Mouse (Mus musculus): ENCODE measurements at regions not wholly inside any gene's neighbourhood (a gene's known extent, or its start where the extent isn't known, plus 50 kb on each side); places are given as distances from the start of the nearest gene placed in this dataset.
A peak's percentile ranks its signal among the peaks of the same experiment; 100 is the strongest.

GRCm38 (mm10) chr7:62924585-62925331 is 101.3 kb upstream of the A26c2 start:
- TF ChIP-seq CTCF (IDR thresholded peaks at IDR 0.05; ENCODE audit: low read depth), result peak; percentile 73
- no peaks in the 10 kb centered on the region for H3K36me3 ChIP-seq (ENCODE audit: control insufficient read depth, insufficient read depth)
- no peaks in the 10 kb centered on the region for H3K4me1 ChIP-seq (replicated peaks; ENCODE audit: control insufficient read depth, insufficient read depth, low read length)
- H3K27ac ChIP-seq (ENCODE audit: low read depth, low read length), result no peak overlapping the region
- H3K4me3 ChIP-seq (ENCODE audit: low read depth, low read length), result no peak overlapping the region
- H3K27me3 ChIP-seq (replicated peaks; ENCODE audit: control insufficient read depth, insufficient read depth, low read length), result no peaks in the 10 kb centered on the region
- H3K4me2 ChIP-seq (replicated peaks; ENCODE audit: low read depth), result no peak overlapping the region
- H3K9ac ChIP-seq (ENCODE audit: low read depth, low read length), result no peak overlapping the region
- WGBS, result 58% methylated on average over 6 of the region's 6 CpGs
- ATAC-seq, result no peak
- H3K9me3 ChIP-seq (ENCODE audit: control insufficient read depth), result no peaks in the 10 kb centered on the region

GRCm38 (mm10) chr7:62922246-62922645 is 98.8 kb upstream of the A26c2 start:
- TF ChIP-seq CTCF (IDR thresholded peaks at IDR 0.05; ENCODE audit: low read depth), result peak; percentile 40
- WGBS, result 3% methylated on average over 1 of the region's 1 CpGs
- no peaks in the 10 kb centered on the region for H3K4me1 ChIP-seq (replicated peaks; ENCODE audit: control insufficient read depth, insufficient read depth, low read length)
- no peaks in the 10 kb centered on the region for H3K36me3 ChIP-seq (ENCODE audit: control insufficient read depth, insufficient read depth)
- H3K4me3 ChIP-seq (ENCODE audit: low read depth, low read length), result no peak overlapping the region
- H3K4me2 ChIP-seq (replicated peaks; ENCODE audit: low read depth), result no peak overlapping the region
- H3K9me3 ChIP-seq (ENCODE audit: control insufficient read depth), result no peaks in the 10 kb centered on the region
- ATAC-seq, result no peak
- H3K27ac ChIP-seq (ENCODE audit: low read depth, low read length), result no peak overlapping the region
- no peak overlapping the region for H3K9ac ChIP-seq (ENCODE audit: low read depth, low read length)
- no peaks in the 10 kb centered on the region for H3K27me3 ChIP-seq (replicated peaks; ENCODE audit: control insufficient read depth, insufficient read depth, low read length)

GRCm38 (mm10) chr7:62894337-62894736 is 70.9 kb upstream of the A26c2 start:
- Histone ChIP-seq H3K36me3 (ENCODE audit: control insufficient read depth, insufficient read depth) (no peaks in the 10 kb centered on the region), H3K4me3 (ENCODE audit: low read depth, low read length) (no peak overlapping the region), H3K4me2 (replicated peaks; ENCODE audit: low read depth) (no peak overlapping the region), H3K27ac (ENCODE audit: low read depth, low read length) (no peak overlapping the region), H3K9ac (ENCODE audit: low read depth, low read length) (no peak overlapping the region), H3K9me3 (ENCODE audit: control insufficient read depth) (no peaks in the 10 kb centered on the region), H3K27me3 (replicated peaks; ENCODE audit: control insufficient read depth, insufficient read depth, low read length) (no peaks in the 10 kb centered on the region), H3K4me1 (replicated peaks; ENCODE audit: control insufficient read depth, insufficient read depth, low read length) (no peaks in the 10 kb centered on the region)
- TF ChIP-seq CTCF (IDR thresholded peaks at IDR 0.05; ENCODE audit: low read depth), result no peak
- 74% methylated on average over 4 of the region's 4 CpGs for WGBS
- no peak for ATAC-seq

GRCm38 (mm10) chr7:62877033-62877432 is 53.6 kb upstream of the A26c2 start:
- no peak overlapping the region for H3K9ac ChIP-seq (ENCODE audit: low read depth, low read length)
- H3K9me3 ChIP-seq (ENCODE audit: control insufficient read depth), result no peaks in the 10 kb centered on the region
- no peaks in the 10 kb centered on the region for H3K36me3 ChIP-seq (ENCODE audit: control insufficient read depth, insufficient read depth)
- ATAC-seq, result no peak
- no peak overlapping the region for H3K27ac ChIP-seq (ENCODE audit: low read depth, low read length)
- H3K4me1 ChIP-seq (replicated peaks; ENCODE audit: control insufficient read depth, insufficient read depth, low read length), result no peaks in the 10 kb centered on the region
- TF ChIP-seq CTCF (IDR thresholded peaks at IDR 0.05; ENCODE audit: low read depth), result peak; percentile 59
- H3K4me3 ChIP-seq (ENCODE audit: low read depth, low read length), result no peak overlapping the region
- WGBS, result 20% methylated on average over 1 of the region's 1 CpGs
- H3K27me3 ChIP-seq (replicated peaks; ENCODE audit: control insufficient read depth, insufficient read depth, low read length), result no peaks in the 10 kb centered on the region
- no peak overlapping the region for H3K4me2 ChIP-seq (replicated peaks; ENCODE audit: low read depth)

Data from intestine, postnatal 0 days (tissue).